Mouse (Mus musculus) embryonic facial prominence, embryonic 15.5 days (tissue): ENCODE data around the gene Pde4dip. TPM values are rescaled to one million over a fixed set of nuclear protein-coding genes. Genes with fewer than 3 reads are reported as not detected.

Experiments
- ATAC-seq: fragments of 200-750 bp; cut with Nextera tagmentation; 2 replicates; pipeline ENCODE4 v1.8.0; 2017; ENCODE audit warnings: low read depth, moderate TSS enrichment; ENCODE audit not compliant: insufficient number of reproducible peaks, low FRiP score, low TSS enrichment
- H3K27ac ChIP-seq: fragments of 300-500 bp; sonication (generic); replicated peaks from 2 replicates; pipeline ENCODE4 v1.5.1; 2015; ENCODE audit warnings: mild to moderate bottlenecking, inconsistent platforms
- H3K27me3 ChIP-seq: fragments of 300-500 bp; sonication (generic); 2 replicates; pipeline ENCODE4 v1.6.1; 2015; ENCODE audit warnings: inconsistent platforms
- H3K36me3 ChIP-seq: fragments of 300-500 bp; sonication (generic); 2 replicates; pipeline ENCODE4 v1.6.1; 2015; ENCODE audit warnings: mild to moderate bottlenecking, inconsistent platforms
- H3K4me1 ChIP-seq: fragments of 300-500 bp; sonication (generic); 2 replicates; pipeline ENCODE4 v1.6.1; 2015; ENCODE audit warnings: inconsistent platforms
- H3K4me2 ChIP-seq: fragments of 300-500 bp; sonication (generic); replicated peaks from 2 replicates; pipeline ENCODE4 v1.6.1; 2015; ENCODE audit warnings: mild to moderate bottlenecking, inconsistent platforms
- H3K4me3 ChIP-seq: fragments of 300-500 bp; sonication (generic); replicated peaks from 2 replicates; pipeline ENCODE4 v1.5.1; 2015; ENCODE audit warnings: mild to moderate bottlenecking, inconsistent platforms
- H3K9ac ChIP-seq: fragments of 300-500 bp; sonication (generic); 2 replicates; pipeline ENCODE4 v1.6.1; 2015; ENCODE audit warnings: inconsistent platforms
- H3K9me3 ChIP-seq: fragments of 300-500 bp; sonication (generic); replicated peaks from 2 replicates; pipeline ENCODE4 v1.6.1; 2016; ENCODE audit warnings: inconsistent platforms
- WGBS: fragments of 180-500 bp; shearing (Covaris S2); methylation state at CpG from one replicate; pipeline ENCODE4 v1.1.7; 2015; 5-methylcytosine and 5-hydroxymethylcytosine counted together
- polyA plus RNA-seq: library from polyadenylated mRNA; unstranded; fragments of >200 nt; fragmentation: Nextera tagmentation; extraction: Ambion mirVana; gene quantifications from 2 replicates; pipeline ENCODE4 v1.2.1, GENCODE M21; 2015

The Pde4dip gene
- polyA plus RNA-seq, 1 experiment from 2014 or later, result 29.6 TPM

- H3K4me2 ChIP-seq, result no peak overlapping the region
- H3K36me3 ChIP-seq, result peaks cover 12% of the 10 kb centered on the region; the same call in 1 of the 2 replicates
- no peak for ATAC-seq
- no peak overlapping the region for H3K9ac ChIP-seq
- H3K27ac ChIP-seq, result no peak overlapping the region
- H3K4me1 ChIP-seq, result no peaks in the 10 kb centered on the region
- H3K9me3 ChIP-seq, result no peaks in the 10 kb centered on the region
- H3K4me3 ChIP-seq, result no peak overlapping the region
- 53% methylated on average over 5 of the region's 5 CpGs for WGBS
- H3K27me3 ChIP-seq, result no peaks in the 10 kb centered on the region
Observed at GRCm38 (mm10) chr3:97735575-97735974, 152.9 kb downstream of the Pde4dip start.

GRCm38 (mm10) chr3:97734259-97734658 lies 154.2 kb downstream of the Pde4dip start:
- Histone ChIP-seq H3K27ac (no peak overlapping the region), H3K4me1 (no peaks in the 10 kb centered on the region), H3K9me3 (no peaks in the 10 kb centered on the region), H3K4me3 (no peak overlapping the region), H3K36me3 (no peaks in the 10 kb centered on the region), H3K4me2 (no peak overlapping the region), H3K9ac (no peak overlapping the region), H3K27me3 (no peaks in the 10 kb centered on the region)
- 41% methylated on average over 4 of the region's 4 CpGs for WGBS
- no peak; the same call in 1 of the 2 replicates for ATAC-seq

- Histone ChIP-seq H3K9ac (no peak overlapping the region), H3K27me3 (no peaks in the 10 kb centered on the region), H3K4me2 (no peak overlapping the region), H3K9me3 (no peaks in the 10 kb centered on the region), H3K4me3 (no peak overlapping the region), H3K27ac (no peak overlapping the region), H3K36me3 (no peaks in the 10 kb centered on the region), H3K4me1 (no peaks in the 10 kb centered on the region)
- no peak for ATAC-seq
- WGBS, result 87% methylated on average over 6 of the region's 6 CpGs
Observed at GRCm38 (mm10) chr3:97732622-97733021, 155.9 kb downstream of the Pde4dip start.

- H3K36me3 ChIP-seq, result no peaks in the 10 kb centered on the region
- H3K27ac ChIP-seq, result no peak overlapping the region
- no peaks in the 10 kb centered on the region for H3K4me1 ChIP-seq
- WGBS, result 78% methylated on average over 7 of the region's 7 CpGs
- no peaks in the 10 kb centered on the region for H3K9me3 ChIP-seq
- H3K9ac ChIP-seq, result no peak overlapping the region
- no peak overlapping the region for H3K4me3 ChIP-seq
- no peak for ATAC-seq
- no peak overlapping the region for H3K4me2 ChIP-seq
- H3K27me3 ChIP-seq, result no peaks in the 10 kb centered on the region
Observed at GRCm38 (mm10) chr3:97730624-97731023, 157.9 kb downstream of the Pde4dip start.

GRCm38 (mm10) chr3:97730131-97730530 lies 158.4 kb downstream of the Pde4dip start:
- no peaks in the 10 kb centered on the region for H3K4me1 ChIP-seq
- H3K4me3 ChIP-seq, result no peak overlapping the region
- 73% methylated on average over 3 of the region's 3 CpGs for WGBS
- no peaks in the 10 kb centered on the region for H3K27me3 ChIP-seq
- no peaks in the 10 kb centered on the region for H3K36me3 ChIP-seq
- no peak overlapping the region for H3K4me2 ChIP-seq
- ATAC-seq, result no peak
- H3K27ac ChIP-seq, result no peak overlapping the region
- no peak overlapping the region for H3K9ac ChIP-seq
- H3K9me3 ChIP-seq, result no peaks in the 10 kb centered on the region

GRCm38 (mm10) chr3:97727801-97728200 lies 160.7 kb downstream of the Pde4dip start:
- no peaks in the 10 kb centered on the region for H3K27me3 ChIP-seq
- H3K36me3 ChIP-seq, result no peaks in the 10 kb centered on the region
- 78% methylated on average over 2 of the region's 2 CpGs for WGBS
- H3K9ac ChIP-seq, result no peak overlapping the region
- no peaks in the 10 kb centered on the region for H3K9me3 ChIP-seq
- ATAC-seq, result no peak
- H3K4me1 ChIP-seq, result no peaks in the 10 kb centered on the region
- no peak overlapping the region for H3K4me2 ChIP-seq
- H3K27ac ChIP-seq, result no peak overlapping the region
- no peak overlapping the region for H3K4me3 ChIP-seq

- no peaks in the 10 kb centered on the region for H3K36me3 ChIP-seq
- no peak overlapping the region for H3K9ac ChIP-seq
- 81% methylated on average over 9 of the region's 9 CpGs for WGBS
- no peaks in the 10 kb centered on the region for H3K4me1 ChIP-seq
- H3K4me2 ChIP-seq, result no peak overlapping the region
- no peaks in the 10 kb centered on the region for H3K27me3 ChIP-seq
- no peak for ATAC-seq
- H3K27ac ChIP-seq, result no peak overlapping the region
- H3K4me3 ChIP-seq, result no peak overlapping the region
- no peaks in the 10 kb centered on the region for H3K9me3 ChIP-seq
Observed at GRCm38 (mm10) chr3:97719116-97719515, 169.4 kb downstream of the Pde4dip start.

GRCm38 (mm10) chr3:97715922-97716321 lies 172.6 kb downstream of the Pde4dip start:
- 77% methylated on average over 1 of the region's 1 CpGs for WGBS
- no peak for ATAC-seq
- Histone ChIP-seq H3K9ac (no peak overlapping the region), H3K27me3 (no peaks in the 10 kb centered on the region), H3K27ac (no peak overlapping the region), H3K9me3 (no peaks in the 10 kb centered on the region), H3K36me3 (no peaks in the 10 kb centered on the region), H3K4me2 (no peak overlapping the region), H3K4me3 (no peak overlapping the region), H3K4me1 (no peaks in the 10 kb centered on the region)

- no peaks in the 10 kb centered on the region for H3K27me3 ChIP-seq
Observed at GRCm38 (mm10) chr3:97710881-97711280, 177.6 kb downstream of the Pde4dip start.

GRCm38 (mm10) chr3:97710134-97710533 lies 178.4 kb downstream of the Pde4dip start:
- H3K36me3 ChIP-seq, result no peaks in the 10 kb centered on the region
- no peak overlapping the region for H3K27ac ChIP-seq
- no peaks in the 10 kb centered on the region for H3K4me1 ChIP-seq
- 91% methylated on average over 11 of the region's 11 CpGs for WGBS
- H3K9me3 ChIP-seq, result no peaks in the 10 kb centered on the region
- no peak overlapping the region for H3K9ac ChIP-seq
- no peaks in the 10 kb centered on the region for H3K27me3 ChIP-seq
- H3K4me3 ChIP-seq, result no peak overlapping the region
- no peak for ATAC-seq
- no peak overlapping the region for H3K4me2 ChIP-seq

More at GRCm38 (mm10) chr3:97710881-97711280, 177.6 kb downstream of the Pde4dip start:
- no peak overlapping the region for H3K27ac ChIP-seq
- ATAC-seq, result no peak
- no peaks in the 10 kb centered on the region for H3K36me3 ChIP-seq
- H3K4me1 ChIP-seq, result no peaks in the 10 kb centered on the region
- no peak overlapping the region for H3K4me2 ChIP-seq
- 61% methylated on average over 5 of the region's 5 CpGs for WGBS
- no peak overlapping the region for H3K9ac ChIP-seq
- no peaks in the 10 kb centered on the region for H3K9me3 ChIP-seq
- no peak overlapping the region for H3K4me3 ChIP-seq

- no peak overlapping the region for H3K4me3 ChIP-seq
- no peaks in the 10 kb centered on the region for H3K9me3 ChIP-seq
- H3K4me2 ChIP-seq, result no peak overlapping the region
- 85% methylated on average over 4 of the region's 4 CpGs for WGBS
- H3K27me3 ChIP-seq, result no peaks in the 10 kb centered on the region
- no peak overlapping the region for H3K27ac ChIP-seq
- H3K36me3 ChIP-seq, result no peaks in the 10 kb centered on the region
- ATAC-seq, result no peak
- H3K4me1 ChIP-seq, result no peaks in the 10 kb centered on the region
- no peak overlapping the region for H3K9ac ChIP-seq
Observed at GRCm38 (mm10) chr3:97706561-97706960, 181.9 kb downstream of the Pde4dip start.

GRCm38 (mm10) chr3:97705508-97705907 lies 183.0 kb downstream of the Pde4dip start:
- 83% methylated on average over 3 of the region's 3 CpGs for WGBS
- H3K9ac ChIP-seq, result no peak overlapping the region
- no peak overlapping the region for H3K4me2 ChIP-seq

More at GRCm38 (mm10) chr3:97705508-97705907, 183.0 kb downstream of the Pde4dip start:
- Histone ChIP-seq H3K4me1 (no peaks in the 10 kb centered on the region), H3K36me3 (no peaks in the 10 kb centered on the region), H3K9me3 (no peaks in the 10 kb centered on the region), H3K27me3 (no peaks in the 10 kb centered on the region), H3K27ac (no peak overlapping the region), H3K4me3 (no peak overlapping the region)
- ATAC-seq, result no peak
